Mouse (Mus musculus) regulatory T cell (primary cell): ENCODE results near the gene Taf9b.
"Not testable (repeated sequence)": the region's sequence is repeated elsewhere in the genome, so short reads cannot be mapped to it uniquely, and the experiment has no call there.

Experiments used
- in situ Hi-C: fragments of 300-600 bp; cut with MboI, MseI; formaldehyde crosslinking; loops from one replicate; pipeline ENCODE4 v1.15.1; 2025; ENCODE audit warnings: high pct_unique_total_duplicates

Taf9b gene

DNA sequence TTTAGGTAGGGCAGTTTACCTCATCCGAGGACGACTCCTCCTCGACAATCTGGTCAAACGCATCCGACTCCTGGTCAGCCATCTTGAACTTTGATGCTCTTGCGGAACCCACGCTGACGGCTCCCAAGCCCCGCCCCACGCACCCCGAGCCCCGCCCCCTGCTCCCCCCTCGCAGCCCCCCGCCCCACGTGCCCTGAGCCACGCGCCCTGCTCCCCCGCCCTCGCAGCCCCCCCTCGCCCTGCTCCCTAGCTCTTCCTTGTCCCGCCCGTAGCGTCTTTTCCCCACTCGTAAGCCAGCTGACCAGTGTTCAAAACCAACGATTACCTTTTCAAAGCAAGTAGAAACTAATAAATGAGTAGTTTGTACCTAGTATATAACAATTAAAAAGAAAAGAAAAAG is at the start of gene Taf9b:
TSS of gene Taf9b (minus strand) at position 101 of the 400 bp plus-strand sequence.
- in situ Hi-C loops, result no loop called here

DNA sequence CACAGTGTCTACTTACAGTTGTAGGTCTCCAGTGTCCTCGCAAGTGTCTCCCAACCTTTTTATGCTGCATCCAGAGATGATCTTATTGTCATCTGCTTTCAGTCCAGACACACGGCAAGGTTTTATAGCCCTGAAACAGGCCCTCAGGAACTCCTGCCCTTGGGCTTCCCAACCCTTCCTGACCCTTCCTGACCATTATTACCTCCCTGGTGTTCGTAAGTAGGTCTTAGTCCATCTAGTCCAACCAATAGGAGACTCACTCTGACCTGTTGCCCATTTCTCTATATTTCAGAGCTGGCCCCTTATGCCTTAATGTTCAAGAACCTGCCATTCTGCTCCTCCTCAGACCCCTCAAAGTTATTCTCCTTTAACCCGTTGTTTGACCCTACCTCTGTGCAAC is 34.3 kb upstream of the Taf9b start, which contains the start of gene Fnd3c2:
TSS of gene Fnd3c2 (minus strand) at position 101 of the 400 bp plus-strand sequence.
- in situ Hi-C loops, result no loop called here

DNA sequence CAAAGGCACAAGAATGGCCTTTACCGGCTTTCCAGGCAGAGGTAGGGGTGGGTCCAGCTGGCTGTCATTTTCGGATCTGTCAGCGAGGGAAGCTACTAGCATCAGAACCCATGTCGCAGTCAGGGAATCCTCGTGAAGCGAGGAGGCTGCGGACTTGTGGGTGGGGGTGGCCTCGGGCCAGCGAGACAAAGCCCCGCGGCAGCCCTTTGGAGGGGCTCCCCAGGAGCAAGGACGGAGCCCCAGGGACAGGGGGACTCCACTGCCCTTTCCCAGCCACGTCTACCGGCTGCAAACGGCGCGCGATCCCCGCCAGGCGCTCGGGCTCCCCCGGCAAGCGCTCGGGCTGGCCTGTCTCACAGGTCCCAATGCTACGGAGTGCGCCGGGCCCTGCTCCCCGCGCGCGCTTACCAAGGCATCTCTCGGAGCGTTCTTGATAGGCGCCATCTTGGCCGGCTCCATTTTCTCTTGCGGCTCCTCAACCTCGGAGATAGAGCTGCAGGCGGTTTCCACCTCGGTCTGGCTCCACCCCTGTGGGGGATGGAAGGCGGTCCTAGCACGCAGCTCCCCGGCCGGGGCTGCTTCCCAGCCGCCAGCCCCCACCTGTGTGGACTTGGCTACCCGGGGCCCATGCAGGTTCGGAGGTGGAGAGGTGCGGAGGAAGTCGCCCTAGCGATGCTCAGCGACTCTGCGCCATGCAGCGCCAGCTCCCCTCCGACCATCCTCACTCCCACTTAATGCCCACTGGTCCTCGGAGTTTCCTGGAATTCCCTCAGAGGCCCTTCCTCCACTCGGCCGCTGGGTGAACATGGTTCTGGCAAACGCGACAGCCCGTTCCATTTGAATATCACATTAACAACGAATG is 1.6 kb downstream of the Taf9b start:
- in situ Hi-C loops, result no loop called here

DNA sequence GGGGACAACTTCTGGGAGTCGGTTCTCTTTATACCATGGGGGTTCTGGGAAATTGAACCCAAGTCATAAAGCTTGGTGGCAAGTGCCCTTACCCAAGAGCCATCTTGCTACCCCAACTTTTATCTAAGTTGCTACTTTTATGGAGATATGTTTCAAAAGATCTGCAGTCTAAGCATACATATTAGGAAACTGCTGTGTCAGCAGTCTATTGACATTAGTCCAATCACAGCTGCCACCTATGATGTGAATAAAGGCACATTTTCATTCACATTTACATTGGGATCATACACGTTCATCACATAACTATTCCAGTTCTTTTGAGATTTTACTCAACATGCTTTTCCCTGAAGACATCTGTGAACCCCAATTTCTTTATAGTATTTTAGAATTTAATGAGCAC is 11.9 kb downstream of the Taf9b start:
- in situ Hi-C loops, result no loop called here

DNA sequence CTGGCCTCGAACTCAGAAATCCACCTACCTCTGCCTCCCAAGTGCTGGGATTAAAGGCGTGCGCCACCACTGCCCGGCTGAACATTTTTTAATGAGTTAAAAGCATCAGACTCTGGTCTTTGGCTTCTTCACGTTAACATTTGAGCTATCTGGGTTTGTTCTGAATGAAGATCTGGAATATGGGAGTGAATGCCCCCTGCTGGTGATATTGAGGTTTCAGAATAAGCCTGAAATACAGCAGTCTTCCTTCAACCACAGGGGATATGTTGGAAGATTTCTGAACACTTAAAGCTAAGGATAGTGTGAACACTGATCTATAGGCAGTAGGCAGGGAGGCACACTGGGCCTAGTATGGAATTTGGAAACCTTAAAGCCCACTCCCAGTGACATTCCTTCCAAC is 22.1 kb downstream of the Taf9b start:
- in situ Hi-C loops, result no loop called here

DNA sequence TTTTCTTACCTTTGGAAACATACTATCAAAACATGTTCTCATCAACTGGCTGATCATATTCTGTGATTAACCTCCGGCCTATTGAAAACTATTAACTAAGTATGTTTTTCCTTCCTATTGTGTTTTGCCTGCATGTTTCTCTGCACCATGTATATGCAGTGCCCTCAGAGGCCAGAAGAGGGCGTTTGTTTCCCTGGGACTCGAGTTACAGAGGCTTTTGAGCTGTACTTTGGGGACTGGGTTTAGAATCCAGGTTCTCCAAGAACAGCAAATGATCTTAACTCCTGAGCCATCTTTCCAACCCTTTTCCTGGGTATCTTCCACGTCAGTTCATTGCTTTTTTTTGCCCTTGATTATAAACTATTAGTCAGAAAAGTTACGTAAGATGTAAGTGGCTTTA is 23.6 kb downstream of the Taf9b start:
- in situ Hi-C loops, result no loop called here

DNA sequence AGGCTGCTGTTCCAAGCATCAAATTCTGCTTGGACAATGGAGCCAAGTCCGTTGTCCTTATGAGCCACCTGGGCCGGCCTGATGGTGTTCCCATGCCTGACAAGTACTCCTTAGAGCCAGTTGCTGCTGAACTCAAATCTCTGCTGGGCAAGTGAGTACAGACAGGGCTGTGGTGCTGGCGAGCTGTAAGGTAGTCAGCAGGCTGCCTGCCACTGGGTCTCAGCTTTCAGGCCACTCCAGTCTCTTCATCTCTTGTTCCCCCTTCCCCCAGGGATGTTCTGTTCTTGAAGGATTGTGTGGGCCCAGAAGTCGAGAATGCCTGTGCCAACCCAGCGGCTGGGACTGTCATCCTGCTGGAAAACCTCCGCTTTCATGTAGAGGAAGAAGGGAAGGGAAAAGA is 26.6 kb downstream of the Taf9b start:
- in situ Hi-C loops, result not testable (repeated sequence)

DNA sequence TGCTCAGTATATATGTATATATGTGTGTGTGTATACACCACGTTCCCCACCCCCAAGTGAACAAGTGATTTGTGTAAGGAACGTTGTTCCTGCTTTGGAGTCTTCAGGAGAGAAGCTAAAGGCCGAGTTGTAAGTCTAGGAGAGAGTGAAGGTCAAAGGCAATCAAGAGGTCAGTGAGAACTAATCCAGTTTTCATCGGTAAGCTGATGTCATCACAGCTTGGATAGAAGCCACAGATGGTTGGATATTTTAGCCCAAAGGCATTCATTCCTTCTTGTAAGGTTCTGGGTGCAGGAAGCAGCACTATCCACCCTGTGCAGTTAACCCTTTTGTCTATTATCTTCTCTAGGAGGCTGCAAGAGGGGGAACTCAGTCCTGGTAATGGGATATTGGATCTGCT is 30.9 kb downstream of the Taf9b start:
- in situ Hi-C loops, result no loop called here

DNA sequence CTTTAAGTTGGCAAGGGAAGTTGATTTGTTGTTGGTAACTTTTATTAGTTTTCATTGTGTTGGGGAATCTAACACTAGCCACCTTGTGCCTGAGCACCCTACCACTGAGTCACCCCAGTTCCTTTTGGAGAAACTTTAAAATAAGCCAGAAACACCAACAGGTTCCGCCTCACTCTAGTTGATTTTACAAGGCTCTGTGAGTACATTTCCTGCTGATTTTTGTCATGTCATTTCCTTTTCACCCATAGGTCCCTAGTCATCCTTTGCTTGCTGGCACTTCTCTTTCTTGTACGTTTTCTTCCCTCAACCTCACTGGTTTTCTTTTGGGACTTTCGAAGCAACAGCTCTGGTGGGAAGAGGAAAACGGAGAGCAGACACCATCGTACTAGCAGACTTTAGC is 31.6 kb downstream of the Taf9b start:
- in situ Hi-C loops, result no loop called here

DNA sequence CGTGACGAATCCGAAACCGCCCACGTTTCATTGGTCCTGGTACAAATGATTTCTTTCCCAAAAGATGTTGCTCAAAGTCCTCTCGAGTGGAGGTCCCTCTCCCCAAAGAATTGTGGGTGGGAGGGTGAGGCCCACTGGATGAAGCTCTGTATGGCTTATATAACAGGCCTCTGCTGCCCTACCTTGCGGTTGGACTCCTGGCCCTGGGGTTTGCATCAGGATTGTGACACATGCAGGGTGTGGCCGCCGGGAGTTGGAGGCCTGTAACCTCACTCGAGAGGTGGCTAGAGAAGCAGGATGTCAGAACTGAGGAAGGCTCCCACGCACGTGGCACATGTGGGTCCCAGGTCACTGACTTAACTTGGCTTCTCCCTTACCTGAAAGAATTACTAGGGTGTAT is 33.2 kb downstream of the Taf9b start:
- in situ Hi-C loops, result no loop called here

DNA sequence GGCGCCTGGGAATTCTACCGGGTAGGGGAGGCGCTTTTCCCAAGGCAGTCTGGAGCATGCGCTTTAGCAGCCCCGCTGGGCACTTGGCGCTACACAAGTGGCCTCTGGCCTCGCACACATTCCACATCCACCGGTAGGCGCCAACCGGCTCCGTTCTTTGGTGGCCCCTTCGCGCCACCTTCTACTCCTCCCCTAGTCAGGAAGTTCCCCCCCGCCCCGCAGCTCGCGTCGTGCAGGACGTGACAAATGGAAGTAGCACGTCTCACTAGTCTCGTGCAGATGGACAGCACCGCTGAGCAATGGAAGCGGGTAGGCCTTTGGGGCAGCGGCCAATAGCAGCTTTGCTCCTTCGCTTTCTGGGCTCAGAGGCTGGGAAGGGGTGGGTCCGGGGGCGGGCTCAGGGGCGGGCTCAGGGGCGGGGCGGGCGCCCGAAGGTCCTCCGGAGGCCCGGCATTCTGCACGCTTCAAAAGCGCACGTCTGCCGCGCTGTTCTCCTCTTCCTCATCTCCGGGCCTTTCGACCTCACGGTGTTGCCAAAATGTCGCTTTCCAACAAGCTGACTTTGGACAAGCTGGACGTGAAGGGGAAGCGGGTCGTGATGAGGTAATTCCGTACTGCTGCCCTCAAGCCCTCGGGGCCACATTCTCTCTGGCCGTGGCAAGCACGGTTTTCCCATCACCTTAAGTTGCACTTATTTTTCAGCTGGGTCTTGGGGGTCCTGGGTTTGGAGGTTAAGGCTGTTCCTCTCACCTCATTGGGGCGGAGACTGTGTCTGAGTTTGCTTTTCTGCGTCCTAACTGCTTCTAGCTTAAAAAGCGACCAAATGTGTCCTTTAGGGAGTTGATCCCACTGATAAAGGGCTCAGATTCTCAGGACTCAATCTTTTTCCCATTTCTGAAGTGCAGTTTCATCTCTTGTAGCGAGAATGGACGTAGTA is 34.0 kb downstream of the Taf9b start, which contains the start of gene Pgk1:
TSS of gene Pgk1 (plus strand) at position 388 of the 937 bp plus-strand sequence.
- in situ Hi-C loops, result no loop called here

DNA sequence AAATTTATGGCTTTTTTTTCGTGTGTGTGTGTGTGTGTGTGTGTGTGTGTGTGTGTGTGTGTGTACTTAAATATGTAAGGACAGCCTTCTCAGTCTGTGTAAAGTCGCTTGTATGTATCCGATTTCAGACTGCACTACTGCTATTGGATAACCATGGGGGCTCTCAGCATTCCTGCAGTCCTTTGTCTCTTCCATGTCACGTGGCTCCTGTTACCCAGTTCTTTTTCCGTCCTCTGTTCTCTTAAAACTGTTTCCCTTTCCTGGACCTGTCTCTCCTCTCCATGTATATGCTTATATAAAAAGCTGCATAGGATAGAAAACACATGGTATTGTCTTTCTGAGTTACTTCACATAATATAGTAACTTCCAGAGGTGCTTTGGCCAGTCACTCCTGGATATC is 35.3 kb downstream of the Taf9b start:
- in situ Hi-C loops, result no loop called here

DNA sequence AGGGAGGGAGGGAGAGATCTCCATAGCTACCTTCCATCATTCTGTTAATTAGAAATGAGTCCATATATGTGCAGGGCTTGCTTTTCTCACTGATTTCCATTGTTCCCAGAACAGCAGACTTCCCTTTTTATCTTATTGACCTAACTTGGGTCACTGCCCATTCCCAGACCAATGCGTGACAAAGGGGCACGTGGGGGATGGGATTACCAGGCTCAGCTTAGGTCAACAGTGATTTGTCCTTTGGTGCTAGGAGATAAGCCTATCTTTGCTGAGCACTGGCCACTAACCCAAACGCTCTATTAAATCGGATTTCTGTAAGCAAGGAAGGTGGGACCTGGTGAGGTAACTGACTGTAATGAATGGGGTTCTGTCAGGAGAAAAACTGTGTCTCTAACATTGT is 36.7 kb downstream of the Taf9b start:
- in situ Hi-C loops, result no loop called here

DNA sequence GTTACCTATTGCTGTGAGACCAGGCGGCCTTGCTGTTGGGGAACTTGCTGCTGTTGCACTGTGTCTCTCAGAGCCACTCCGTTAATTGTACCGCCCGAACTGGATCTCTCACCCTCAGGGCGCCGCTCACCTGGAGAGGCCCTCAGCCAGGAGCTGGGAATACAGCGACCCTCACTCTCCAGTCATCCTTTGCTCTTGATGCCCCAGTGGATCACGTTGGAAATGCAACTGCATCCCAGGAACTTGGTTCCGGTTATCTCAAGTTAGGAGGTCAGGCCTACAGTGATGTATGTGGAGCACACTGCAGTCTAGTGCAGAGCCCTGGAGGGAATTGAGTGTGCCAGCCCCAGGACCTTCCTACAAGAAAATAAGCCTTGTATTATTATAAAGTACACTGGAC is 44.6 kb downstream of the Taf9b start:
- in situ Hi-C loops, result no loop called here

DNA sequence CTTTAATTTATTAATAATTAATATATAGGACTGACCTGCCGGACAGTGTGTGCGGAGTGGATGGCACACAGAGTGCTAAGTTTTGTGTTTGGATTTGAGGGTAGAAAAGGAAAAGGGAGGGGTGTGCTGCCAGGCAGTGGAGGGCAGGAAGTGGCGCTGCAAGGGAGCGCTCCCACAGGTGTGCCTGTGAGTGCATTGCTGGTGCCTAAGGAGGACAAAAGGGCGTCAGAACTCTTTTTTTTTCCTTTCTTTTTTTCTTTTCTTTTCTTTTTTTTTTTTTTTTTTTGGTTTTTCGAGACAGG is 49.2 kb downstream of the Taf9b start:
- in situ Hi-C loops, result no loop called here

DNA sequence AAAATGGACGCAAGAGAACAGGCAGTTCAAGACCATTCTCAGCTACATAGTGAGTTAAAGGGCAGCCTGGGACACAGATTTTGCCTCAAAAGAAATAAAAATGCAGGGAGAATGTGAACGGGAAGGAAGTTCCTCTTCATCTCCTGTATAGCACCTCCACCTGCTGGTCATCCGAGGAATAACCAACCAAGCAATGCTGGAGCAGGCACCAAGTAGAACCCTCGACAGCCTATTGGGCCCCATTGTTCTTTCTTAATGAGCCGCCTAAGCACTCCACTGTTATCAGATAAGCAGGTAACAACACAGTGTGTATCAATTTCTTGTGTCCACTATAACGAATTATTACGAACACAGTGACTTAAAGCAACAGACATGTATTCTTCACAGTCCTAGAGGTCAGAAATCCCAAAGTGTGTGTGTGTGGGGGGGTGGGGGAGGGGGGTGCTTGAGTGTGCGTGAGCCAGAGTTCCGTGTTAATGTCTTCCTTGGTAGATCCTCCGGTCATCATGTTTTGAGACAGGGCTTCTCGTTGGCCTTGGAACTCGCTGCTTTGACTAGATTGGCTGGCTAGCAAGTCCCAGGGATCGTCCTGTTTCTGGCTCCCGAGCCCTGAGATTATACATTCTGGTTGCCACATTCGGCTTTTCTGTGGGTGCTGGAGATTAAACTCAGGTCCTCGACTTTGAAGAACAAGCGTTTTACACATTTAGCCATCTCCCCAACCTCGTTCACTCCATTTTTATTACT is 49.7 kb downstream of the Taf9b start:
- in situ Hi-C loops, result no loop called here

DNA sequence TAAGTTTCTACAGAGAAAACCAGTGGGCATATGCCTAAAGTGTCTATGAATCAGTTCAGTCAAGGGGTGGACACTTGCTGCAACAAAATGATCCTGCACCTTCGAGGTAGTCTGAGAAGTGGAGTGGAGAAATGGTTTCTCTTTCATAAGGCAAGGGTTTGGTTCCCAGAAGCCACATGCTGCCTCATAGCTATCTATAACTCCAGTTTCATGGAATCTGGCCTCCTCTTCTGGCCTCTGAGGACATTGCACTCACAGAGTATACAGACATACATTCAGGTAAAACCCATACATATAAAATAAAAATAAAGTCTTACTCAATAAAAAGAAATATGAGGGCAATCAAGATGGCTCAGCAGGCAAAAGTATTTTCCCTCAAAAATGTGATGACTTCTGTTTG is 55.9 kb downstream of the Taf9b start:
- in situ Hi-C loops, result loop anchor here (5.0 kb wide), 1 partner anchor 143 kb away; no protein-coding TSS in a partner anchor

DNA sequence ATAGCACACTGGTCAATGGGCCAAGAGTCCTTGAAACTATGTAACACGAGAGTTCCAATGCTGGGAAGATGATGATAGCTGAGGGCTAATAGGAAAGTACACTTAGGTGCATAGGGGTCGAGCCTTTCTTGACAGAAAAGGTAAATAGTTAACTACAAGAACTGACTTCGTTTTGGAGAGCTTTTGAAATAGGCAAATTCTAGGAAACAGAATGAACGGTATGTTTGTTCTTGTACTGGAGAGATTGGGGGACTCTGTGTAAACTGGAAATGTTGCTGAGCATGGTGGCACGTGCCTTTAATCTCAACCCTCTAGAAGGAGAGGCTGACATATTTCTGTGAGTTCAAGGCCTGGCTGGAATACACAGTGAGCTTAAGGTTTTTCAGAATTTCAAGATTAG is 56.4 kb downstream of the Taf9b start:
- in situ Hi-C loops, result no loop called here

DNA sequence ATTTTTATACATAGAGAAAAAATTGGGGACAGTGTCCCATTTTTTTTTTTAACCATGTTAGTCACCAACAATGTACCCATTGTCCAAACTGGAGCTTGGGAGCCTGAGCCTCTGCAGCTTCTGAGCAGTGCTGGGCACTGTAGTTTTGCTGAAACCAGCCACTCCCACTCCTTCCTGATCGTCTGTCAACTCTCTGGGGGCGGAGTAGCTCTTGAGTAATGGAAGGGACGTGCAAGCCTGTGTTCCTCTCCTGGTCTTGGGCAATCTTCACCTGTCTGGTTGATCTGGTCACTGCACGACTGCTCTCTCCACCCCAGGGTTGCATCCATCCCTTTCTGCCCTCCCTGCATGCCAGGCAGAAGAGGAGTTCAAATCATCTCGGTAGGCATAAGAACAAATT is 57.0 kb downstream of the Taf9b start:
- in situ Hi-C loops, result no loop called here
